Mouse (Mus musculus) embryonic facial prominence, embryonic 15.5 days (tissue): Measurements from ENCODE around the gene Hs3st2. TPM values are rescaled to one million over a fixed set of nuclear protein-coding genes. Genes with fewer than 3 reads are reported as not detected.
A peak's percentile ranks its signal among the peaks of the same experiment; 100 is the strongest.
"Not testable (repeated sequence)": the region's sequence is repeated elsewhere in the genome, so short reads cannot be mapped to it uniquely, and the experiment has no call there.

Experiments used
- ATAC-seq: fragments of 200-750 bp; cut with Nextera tagmentation; 2 replicates; pipeline ENCODE4 v1.8.0; 2017; ENCODE audit warnings: low read depth, moderate TSS enrichment; ENCODE audit not compliant: insufficient number of reproducible peaks, low FRiP score, low TSS enrichment
- H3K27ac ChIP-seq: fragments of 300-500 bp; sonication (generic); replicated peaks from 2 replicates; pipeline ENCODE4 v1.5.1; 2015; ENCODE audit warnings: mild to moderate bottlenecking, inconsistent platforms
- H3K27me3 ChIP-seq: fragments of 300-500 bp; sonication (generic); 2 replicates; pipeline ENCODE4 v1.6.1; 2015; ENCODE audit warnings: inconsistent platforms
- H3K36me3 ChIP-seq: fragments of 300-500 bp; sonication (generic); 2 replicates; pipeline ENCODE4 v1.6.1; 2015; ENCODE audit warnings: mild to moderate bottlenecking, inconsistent platforms
- H3K4me1 ChIP-seq: fragments of 300-500 bp; sonication (generic); 2 replicates; pipeline ENCODE4 v1.6.1; 2015; ENCODE audit warnings: inconsistent platforms
- H3K4me2 ChIP-seq: fragments of 300-500 bp; sonication (generic); replicated peaks from 2 replicates; pipeline ENCODE4 v1.6.1; 2015; ENCODE audit warnings: mild to moderate bottlenecking, inconsistent platforms
- H3K4me3 ChIP-seq: fragments of 300-500 bp; sonication (generic); replicated peaks from 2 replicates; pipeline ENCODE4 v1.5.1; 2015; ENCODE audit warnings: mild to moderate bottlenecking, inconsistent platforms
- H3K9ac ChIP-seq: fragments of 300-500 bp; sonication (generic); 2 replicates; pipeline ENCODE4 v1.6.1; 2015; ENCODE audit warnings: inconsistent platforms
- H3K9me3 ChIP-seq: fragments of 300-500 bp; sonication (generic); replicated peaks from 2 replicates; pipeline ENCODE4 v1.6.1; 2016; ENCODE audit warnings: inconsistent platforms
- WGBS: fragments of 180-500 bp; shearing (Covaris S2); methylation state at CpG from one replicate; pipeline ENCODE4 v1.1.7; 2015; 5-methylcytosine and 5-hydroxymethylcytosine counted together
- polyA plus RNA-seq: library from polyadenylated mRNA; unstranded; fragments of >200 nt; fragmentation: Nextera tagmentation; extraction: Ambion mirVana; gene quantifications from 2 replicates; pipeline ENCODE4 v1.2.1, GENCODE M21; 2015

Gene Hs3st2
- polyA plus RNA-seq: 0.19 and 0.25 TPM in 2 replicates

DNA sequence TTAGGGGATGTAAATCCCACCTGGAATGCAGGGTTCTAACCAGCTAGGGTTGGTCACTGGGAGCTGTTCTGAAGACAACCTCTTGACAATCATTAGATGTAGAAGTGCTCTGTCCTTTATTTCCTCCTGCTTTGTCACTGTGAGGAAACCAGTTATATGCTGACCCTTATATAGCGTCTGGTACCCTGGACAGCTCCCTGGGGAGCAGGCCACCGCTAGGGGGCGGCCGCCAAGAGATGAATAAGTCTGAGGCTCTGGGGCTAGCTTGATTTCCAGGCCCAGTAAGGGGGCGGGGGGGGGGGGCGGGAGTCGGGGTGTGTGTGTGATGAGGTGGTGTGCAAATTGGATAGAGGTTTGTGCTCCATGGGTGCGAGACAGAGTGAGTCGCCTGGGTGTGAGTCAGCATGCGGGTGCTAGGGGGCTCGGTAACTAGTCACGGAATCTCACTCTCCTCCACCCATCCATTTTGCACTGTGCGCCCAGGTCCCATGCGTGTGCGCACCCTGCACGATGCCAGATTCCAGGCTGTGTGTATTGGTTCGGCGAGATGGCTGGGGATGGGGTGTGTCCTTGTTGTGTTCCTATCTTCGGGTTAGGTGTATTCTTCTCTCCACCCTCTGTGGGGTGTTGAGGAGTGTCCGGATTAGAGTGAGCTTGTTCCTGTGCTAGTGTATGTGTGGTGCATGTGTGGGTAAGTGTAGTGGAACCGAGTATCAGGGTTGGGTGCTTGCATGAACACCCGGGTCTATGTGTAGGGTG, at the start of gene Hs3st2:
Hs3st2 (plus strand) TSS at position 635 of the 759 bp plus-strand sequence.
- 3% methylated on average over 22 of the region's 22 CpGs for WGBS
- H3K4me3 ChIP-seq: peak within 1 kb of the TSS; percentile 21
- H3K9me3 ChIP-seq: no peaks in the 10 kb centered on the region
- ATAC-seq: no peak; the same call in 1 of the 2 replicates
- H3K36me3 ChIP-seq: no peaks in the 10 kb centered on the region
- H3K4me1 ChIP-seq: peaks cover 14% of the 10 kb centered on the region
- no peak within 1 kb of the TSS for H3K9ac ChIP-seq
- H3K27me3 ChIP-seq: peaks cover 53% of the 10 kb centered on the region
- no peak within 1 kb of the TSS for H3K27ac ChIP-seq
- peak within 1 kb of the TSS; percentile 36 for H3K4me2 ChIP-seq

- Histone ChIP-seq H3K4me2 (no peak overlapping the region), H3K9me3 (no peaks in the 10 kb centered on the region), H3K4me3 (no peak overlapping the region), H3K27ac (no peak overlapping the region), H3K4me1 (no peaks in the 10 kb centered on the region), H3K27me3 (no peaks in the 10 kb centered on the region), H3K36me3 (no peaks in the 10 kb centered on the region), H3K9ac (no peak overlapping the region)
- ATAC-seq: no peak
- WGBS: 74% methylated on average over 3 of the region's 3 CpGs
These were observed 43.2 kb upstream of the Hs3st2 start for GRCm38 (mm10) chr7:121348284-121348963.

DNA sequence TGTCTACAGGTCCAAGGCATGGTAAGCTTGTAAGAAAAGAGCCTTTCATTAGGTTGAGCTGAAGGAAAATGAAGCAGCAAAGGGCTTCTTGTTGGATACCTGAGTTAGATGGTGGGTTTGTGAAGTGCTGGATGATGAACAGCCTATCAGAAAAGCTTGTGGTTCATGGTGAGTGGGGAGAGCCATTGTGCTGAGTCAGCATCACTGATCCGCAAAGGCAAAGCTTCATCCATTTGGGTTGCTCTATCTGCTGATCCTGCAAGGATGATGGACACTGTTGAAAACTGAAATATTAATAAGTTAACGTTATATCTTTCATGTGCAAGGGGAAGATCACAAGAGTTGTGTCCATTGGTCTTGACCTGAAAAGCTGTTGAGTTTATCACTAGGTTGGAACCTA, 40.0 kb upstream of the Hs3st2 start:
- H3K9ac ChIP-seq: no peak overlapping the region
- 88% methylated on average over 2 of the region's 2 CpGs for WGBS
- no peaks in the 10 kb centered on the region for H3K9me3 ChIP-seq
- no peaks in the 10 kb centered on the region for H3K27me3 ChIP-seq
- no peak for ATAC-seq
- no peak overlapping the region for H3K4me3 ChIP-seq
- no peak overlapping the region for H3K4me2 ChIP-seq
- H3K27ac ChIP-seq: no peak overlapping the region
- H3K36me3 ChIP-seq: no peaks in the 10 kb centered on the region
- H3K4me1 ChIP-seq: no peaks in the 10 kb centered on the region

GRCm38 (mm10) chr7:121361448-121361847, 30.2 kb upstream of the Hs3st2 start:
- not testable (repeated sequence) for H3K27me3 ChIP-seq, ATAC-seq, H3K27ac ChIP-seq, H3K36me3 ChIP-seq, H3K9ac ChIP-seq, H3K4me2 ChIP-seq, H3K4me1 ChIP-seq, H3K4me3 ChIP-seq, H3K9me3 ChIP-seq
- WGBS: 90% methylated on average over 6 of the region's 6 CpGs

GRCm38 (mm10) chr7:121365584-121365983, 26.1 kb upstream of the Hs3st2 start:
- H3K36me3 ChIP-seq: no peaks in the 10 kb centered on the region
- H3K9me3 ChIP-seq: no peaks in the 10 kb centered on the region
- H3K4me1 ChIP-seq: no peaks in the 10 kb centered on the region
- ATAC-seq: no peak
- no peak overlapping the region for H3K9ac ChIP-seq
- no peaks in the 10 kb centered on the region for H3K27me3 ChIP-seq
- H3K4me3 ChIP-seq: no peak overlapping the region
- H3K27ac ChIP-seq: no peak overlapping the region
- no peak overlapping the region for H3K4me2 ChIP-seq
- 77% methylated on average over 7 of the region's 7 CpGs for WGBS

DNA sequence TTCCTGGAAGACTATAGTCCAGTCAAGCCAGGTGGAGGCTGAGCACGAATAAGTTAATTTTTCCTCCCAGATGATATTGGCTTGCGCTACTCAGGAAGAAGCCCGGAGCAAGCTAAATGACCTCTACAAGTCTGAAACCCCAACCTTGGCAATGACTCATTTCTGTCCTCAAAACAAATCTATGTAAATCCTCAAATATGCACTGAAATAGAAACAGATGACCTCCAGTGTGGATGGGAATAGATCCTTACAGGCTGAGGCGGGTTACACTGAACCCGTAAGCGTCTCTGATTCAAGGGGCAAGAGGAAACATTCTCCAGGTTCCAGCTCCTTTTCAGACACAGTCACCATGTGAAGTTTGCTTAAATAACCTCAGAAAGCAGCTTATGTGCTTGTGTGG, 24.5 kb upstream of the Hs3st2 start:
- Histone ChIP-seq H3K9me3 (no peaks in the 10 kb centered on the region), H3K4me2 (no peak overlapping the region), H3K27me3 (no peaks in the 10 kb centered on the region), H3K27ac (no peak overlapping the region), H3K4me1 (no peaks in the 10 kb centered on the region), H3K36me3 (no peaks in the 10 kb centered on the region), H3K9ac (no peak overlapping the region), H3K4me3 (no peak overlapping the region)
- WGBS: 75% methylated on average over 6 of the region's 6 CpGs
- ATAC-seq: no peak

GRCm38 (mm10) chr7:121371990-121372389, 19.7 kb upstream of the Hs3st2 start:
- H3K9me3 ChIP-seq: no peaks in the 10 kb centered on the region
- H3K27ac ChIP-seq: no peak overlapping the region
- H3K9ac ChIP-seq: no peak overlapping the region
- H3K27me3 ChIP-seq: no peaks in the 10 kb centered on the region
- no peak overlapping the region for H3K4me2 ChIP-seq
- ATAC-seq: no peak
- H3K36me3 ChIP-seq: no peaks in the 10 kb centered on the region
- 77% methylated on average over 7 of the region's 7 CpGs for WGBS
- H3K4me1 ChIP-seq: no peaks in the 10 kb centered on the region
- H3K4me3 ChIP-seq: no peak overlapping the region

DNA sequence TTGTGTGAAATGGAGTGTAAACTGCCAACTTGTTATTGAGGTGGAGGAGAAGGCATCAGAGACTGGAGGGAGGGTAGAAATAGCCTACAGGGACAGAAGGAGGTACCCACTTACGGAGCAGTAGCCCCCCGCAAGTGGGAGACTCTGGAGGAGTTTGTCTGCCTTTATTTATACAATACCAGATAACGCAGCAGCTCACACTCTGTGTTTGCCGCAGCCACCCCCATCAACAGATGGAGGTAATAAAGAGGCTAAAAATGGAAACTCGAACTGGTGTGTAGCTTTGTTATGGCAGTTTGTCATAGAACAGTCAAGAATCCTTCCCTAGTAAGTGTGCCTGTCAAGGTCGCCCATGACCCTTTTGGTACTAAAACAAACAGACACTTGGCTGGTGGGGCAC, 16.2 kb upstream of the Hs3st2 start:
- Histone ChIP-seq H3K4me1 (no peaks in the 10 kb centered on the region), H3K27me3 (no peaks in the 10 kb centered on the region), H3K4me2 (no peak overlapping the region), H3K27ac (no peak overlapping the region), H3K9me3 (no peaks in the 10 kb centered on the region), H3K4me3 (no peak overlapping the region), H3K9ac (no peak overlapping the region), H3K36me3 (no peaks in the 10 kb centered on the region)
- 55% methylated on average over 6 of the region's 6 CpGs for WGBS
- ATAC-seq: no peak

- Histone ChIP-seq H3K9me3 (no peaks in the 10 kb centered on the region), H3K4me3 (no peak overlapping the region), H3K27ac (no peak overlapping the region), H3K36me3 (no peaks in the 10 kb centered on the region), H3K9ac (no peak overlapping the region), H3K4me1 (no peaks in the 10 kb centered on the region), H3K27me3 (no peaks in the 10 kb centered on the region), H3K4me2 (no peak overlapping the region)
- no peak for ATAC-seq
- 51% methylated on average over 4 of the region's 4 CpGs for WGBS
These were observed 12.7 kb upstream of the Hs3st2 start for GRCm38 (mm10) chr7:121378942-121379341.

- ATAC-seq: no peak
- 2% methylated on average over 72 of the region's 72 CpGs for WGBS
- peaks cover 53% of the 10 kb centered on the region for H3K27me3 ChIP-seq
These were observed 503 bp downstream of the Hs3st2 start for GRCm38 (mm10) chr7:121391984-121392739.

GRCm38 (mm10) chr7:121392740-121392993, 1.0 kb downstream of the Hs3st2 start:
- no peak for ATAC-seq
- Histone ChIP-seq H3K36me3 (no peaks in the 10 kb centered on the region), H3K27me3 (peaks cover 53% of the 10 kb centered on the region), H3K4me1 (peaks cover 14% of the 10 kb centered on the region), H3K27ac (no peak overlapping the region), H3K4me2 (peak overlapping the region; percentile 36), H3K9ac (no peak overlapping the region), H3K4me3 (peak overlapping the region; percentile 21), H3K9me3 (no peaks in the 10 kb centered on the region)
- under 1% methylated on average over 28 of the region's 28 CpGs for WGBS

More at GRCm38 (mm10) chr7:121391984-121392739, 503 bp downstream of the Hs3st2 start:
- no peak overlapping the region for H3K27ac ChIP-seq
- peak overlapping the region; percentile 36 for H3K4me2 ChIP-seq
- H3K9ac ChIP-seq: no peak overlapping the region
- no peaks in the 10 kb centered on the region for H3K36me3 ChIP-seq
- peaks cover 14% of the 10 kb centered on the region for H3K4me1 ChIP-seq
- H3K9me3 ChIP-seq: no peaks in the 10 kb centered on the region
- H3K4me3 ChIP-seq: peak overlapping the region; percentile 21
